Mouse (Mus musculus) spleen, postnatal 36 days (tissue): ENCODE measurements around the gene Mapk11.

Experiments
- DNase-seq, 2 experiments: peaks; one replicate each; pipeline ENCODE4 v3.0.0; 2022; ENCODE audit warnings: low spot score in 2 of 2, mixed read lengths in 1 of 2

The Mapk11 gene

DNA sequence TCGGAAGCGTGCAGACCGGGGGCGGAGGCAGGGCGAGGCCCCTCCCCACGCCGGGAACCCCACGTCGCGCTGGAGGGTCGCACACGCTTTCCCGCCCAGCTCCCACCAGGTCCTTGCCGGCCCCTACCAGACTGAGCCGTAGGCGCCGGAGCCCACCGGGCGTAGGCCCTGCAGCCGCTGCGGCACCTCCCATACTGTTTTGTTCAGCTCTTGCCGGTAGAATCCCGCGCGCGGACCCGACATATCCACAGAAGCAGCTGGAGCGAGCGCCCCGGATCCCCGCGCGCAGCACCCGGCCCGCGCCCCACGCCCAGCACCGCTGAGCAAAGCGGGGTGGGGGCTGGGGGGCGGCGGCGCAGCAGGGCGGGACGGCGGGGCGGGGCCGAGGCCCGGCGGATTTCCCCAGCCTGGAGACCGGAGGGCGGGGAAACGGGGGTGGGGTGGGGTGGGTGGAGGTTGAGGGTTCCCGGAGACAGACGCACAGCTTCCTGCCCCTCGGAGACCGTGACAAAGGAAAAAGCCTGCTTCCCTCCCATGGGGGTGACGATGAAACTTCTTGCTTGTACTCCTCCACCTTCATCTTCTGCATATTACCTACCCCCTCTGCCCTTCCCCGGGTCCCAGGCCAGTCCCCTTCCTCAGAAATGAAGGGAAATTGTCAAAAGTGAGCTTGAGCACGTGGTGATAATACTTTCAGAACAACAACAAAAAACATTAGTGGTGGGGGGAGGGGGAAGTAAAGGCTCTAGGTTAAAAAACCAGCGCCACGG is at the start of gene Mapk11:
Gene Mapk11 (minus strand): TSS at position 358 of the 770 bp plus-strand sequence.
- peak; percentile 60 to 65 for DNase-seq

DNA sequence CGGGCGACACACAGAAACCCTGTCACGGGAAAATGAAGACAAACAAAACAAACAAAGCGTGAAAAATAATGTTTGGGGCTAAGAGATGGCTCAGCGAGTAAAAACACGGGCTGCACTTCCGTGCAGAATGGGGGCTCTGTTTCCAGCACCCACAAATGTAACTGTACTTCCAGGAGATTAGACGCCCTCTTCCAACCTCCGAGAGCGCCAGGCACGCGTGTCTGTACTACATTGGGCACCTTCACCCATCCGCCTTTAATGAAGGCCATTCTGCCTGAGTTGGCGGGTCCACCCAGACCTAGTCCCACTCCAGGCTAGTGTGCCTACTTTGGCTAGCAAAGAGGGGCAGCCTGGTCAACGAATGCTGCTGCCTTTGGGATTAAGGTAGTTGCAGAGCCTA is 47.6 kb upstream of the Mapk11 start:
- DNase-seq = no peak

DNA sequence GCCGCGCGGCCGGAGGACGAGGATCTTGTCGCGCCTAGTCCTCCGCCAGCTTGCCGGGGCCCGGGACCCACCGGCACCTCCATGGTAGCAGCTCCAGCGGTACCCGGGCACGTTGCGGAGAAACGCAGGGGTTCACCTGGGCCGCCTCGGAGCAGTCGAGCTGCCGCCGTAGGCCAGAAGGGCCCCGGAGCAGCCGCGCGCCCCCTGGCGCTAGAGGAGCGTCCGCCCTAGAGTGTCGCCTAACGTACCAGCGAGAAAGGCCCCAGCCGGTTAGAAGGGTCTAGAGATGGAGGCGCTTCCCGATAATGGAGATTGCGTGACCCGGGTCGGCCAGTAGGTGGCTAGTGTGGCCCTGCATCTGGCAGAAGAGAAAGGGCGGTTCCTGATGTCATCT is 46.9 kb upstream of the Mapk11 start, which contains the start of gene Dennd6b:
Gene Dennd6b (minus strand): TSS at position 184 of the 394 bp plus-strand sequence.
- peak; percentile 97 to 98 for DNase-seq

DNA sequence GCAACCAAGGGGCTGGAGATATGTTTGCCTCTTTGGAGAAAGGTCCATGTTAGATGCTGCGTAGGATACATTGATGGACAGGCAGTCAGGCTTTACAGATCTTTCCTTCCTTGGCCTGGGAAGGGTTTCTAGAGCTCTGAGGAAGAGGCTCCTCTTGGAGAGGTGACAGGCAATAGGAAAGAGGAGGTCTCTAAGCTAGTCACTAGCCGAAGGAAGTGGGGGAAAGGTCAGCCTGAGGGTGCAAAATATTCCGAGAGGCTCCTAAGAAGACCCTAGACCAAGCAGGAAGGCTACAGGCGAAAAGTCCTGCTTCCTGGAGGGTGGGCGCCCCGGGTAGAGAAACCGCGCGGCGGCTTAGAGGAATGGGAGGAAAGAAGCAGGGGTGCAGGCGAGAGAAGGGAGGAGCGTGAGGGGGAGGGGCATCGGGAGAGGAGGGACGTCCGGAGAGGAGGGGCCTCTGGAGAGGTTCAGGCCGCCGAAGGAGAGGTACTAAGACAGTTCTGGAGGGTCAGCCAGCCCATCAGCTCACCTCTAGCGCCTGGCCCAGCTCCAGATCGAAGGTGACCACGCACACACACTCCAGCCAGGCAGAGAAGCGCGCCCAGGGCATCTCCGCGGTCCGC is 46.4 kb upstream of the Mapk11 start:
- peak; percentile 90 to 91 for DNase-seq

DNA sequence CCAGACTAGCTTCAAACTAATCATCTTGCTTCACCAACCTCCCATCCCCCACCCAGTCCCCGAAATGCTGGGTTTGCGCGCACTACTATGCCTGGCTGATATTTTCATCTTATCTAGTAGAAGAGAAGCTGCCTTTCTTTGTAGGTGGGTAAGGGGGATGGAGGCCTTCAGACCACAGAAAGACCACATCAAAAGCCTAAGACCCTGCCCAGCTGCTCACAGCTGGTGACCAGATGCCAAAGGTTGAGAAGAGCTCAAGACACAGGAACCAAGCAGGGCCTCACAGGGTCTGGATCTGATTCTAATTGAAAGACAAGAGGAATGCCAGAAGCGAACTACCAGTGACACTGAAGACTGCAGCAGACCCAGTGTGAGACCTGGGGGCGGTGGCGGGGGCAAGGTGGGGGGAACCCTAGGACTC is 45.8 kb upstream of the Mapk11 start:
- no peak for DNase-seq

DNA sequence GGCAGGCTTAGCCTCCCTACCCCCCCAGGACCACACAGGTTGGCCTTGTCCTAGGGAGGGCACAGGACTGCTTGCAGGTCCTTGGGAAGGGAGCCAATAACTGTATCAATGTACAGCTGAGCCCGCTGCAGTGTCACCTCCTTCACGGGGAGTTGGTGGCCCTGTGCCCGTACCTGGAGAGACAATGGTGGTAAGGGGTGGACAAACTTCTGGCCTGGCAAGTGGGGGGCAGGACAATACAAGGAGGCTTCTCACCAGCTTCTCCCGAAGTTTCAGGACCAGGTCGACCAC is 35.5 kb upstream of the Mapk11 start:
- no peak for DNase-seq

GRCm38 (mm10) chr15:89184141-89184936 is 34.9 kb upstream of the Mapk11 start:
- no peak for DNase-seq

GRCm38 (mm10) chr15:89182842-89183241 is 33.4 kb upstream of the Mapk11 start:
- no peak for DNase-seq

DNA sequence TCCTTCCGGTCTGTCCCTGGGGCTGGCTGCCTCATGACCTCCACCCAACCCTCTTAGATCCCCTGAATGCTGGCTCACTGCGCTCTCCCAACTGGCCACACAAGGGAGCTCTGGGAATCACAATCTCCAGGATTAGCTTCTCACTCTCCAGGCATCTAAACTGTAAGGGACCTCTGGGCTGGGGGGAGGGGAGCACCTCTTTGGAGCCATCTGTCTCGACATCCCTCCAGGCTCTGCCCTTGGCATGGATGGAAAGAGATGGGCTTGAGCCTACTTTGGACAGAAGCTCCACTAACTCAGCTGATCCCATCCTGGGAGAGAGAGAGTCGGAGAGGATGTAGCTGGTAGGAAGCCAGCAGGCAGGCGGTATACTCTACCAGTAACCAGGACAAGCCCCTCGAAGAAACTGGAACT is 32.9 kb upstream of the Mapk11 start:
- no peak for DNase-seq

GRCm38 (mm10) chr15:89181561-89182270 is 32.3 kb upstream of the Mapk11 start:
- no peak for DNase-seq

GRCm38 (mm10) chr15:89180571-89181229 is 31.3 kb upstream of the Mapk11 start, which contains the start of gene Plxnb2:
Plxnb2 (minus strand) TSS chr15:89180788.
- DNase-seq = peak; percentile 40 to 46

DNA sequence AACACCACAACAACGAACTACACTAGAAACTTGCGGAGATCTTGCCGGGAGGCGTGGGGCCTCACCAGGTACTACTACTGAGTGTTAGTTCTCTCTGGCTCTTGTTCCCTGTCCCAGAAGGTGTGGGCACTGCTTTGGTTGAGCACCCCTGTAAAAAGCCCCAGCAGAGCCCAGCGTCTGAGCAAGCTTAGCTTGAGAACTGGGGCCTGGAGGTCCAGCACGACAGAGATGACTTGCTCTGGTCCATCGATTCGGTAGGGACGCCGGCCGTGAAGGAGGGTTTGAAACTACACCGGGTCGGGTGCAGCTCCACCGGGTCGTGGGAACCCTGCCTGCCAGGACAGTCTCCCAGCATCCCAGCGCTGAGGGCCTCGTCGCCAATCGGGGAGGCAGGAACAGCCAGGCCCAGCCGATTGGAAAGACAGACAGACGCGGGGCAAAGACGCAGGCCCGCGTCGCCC is 30.7 kb upstream of the Mapk11 start:
- DNase-seq = no peak

DNA sequence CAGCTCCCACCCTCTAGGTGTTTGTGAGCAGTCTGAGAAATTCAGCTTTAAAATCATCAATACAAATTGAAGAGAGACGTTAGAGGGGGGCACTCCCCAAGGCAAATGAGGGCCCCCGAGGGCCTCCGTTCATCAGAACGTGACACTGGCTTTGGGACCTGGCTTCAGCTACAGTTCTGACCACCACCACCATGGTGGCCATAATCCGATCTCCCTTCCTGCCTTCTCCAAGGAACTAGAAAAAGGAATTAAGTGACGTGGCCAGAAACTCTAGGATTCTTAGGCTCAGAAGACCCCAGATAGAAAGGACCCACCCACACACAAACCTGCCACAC is 30.2 kb upstream of the Mapk11 start:
- DNase-seq = no peak

DNA sequence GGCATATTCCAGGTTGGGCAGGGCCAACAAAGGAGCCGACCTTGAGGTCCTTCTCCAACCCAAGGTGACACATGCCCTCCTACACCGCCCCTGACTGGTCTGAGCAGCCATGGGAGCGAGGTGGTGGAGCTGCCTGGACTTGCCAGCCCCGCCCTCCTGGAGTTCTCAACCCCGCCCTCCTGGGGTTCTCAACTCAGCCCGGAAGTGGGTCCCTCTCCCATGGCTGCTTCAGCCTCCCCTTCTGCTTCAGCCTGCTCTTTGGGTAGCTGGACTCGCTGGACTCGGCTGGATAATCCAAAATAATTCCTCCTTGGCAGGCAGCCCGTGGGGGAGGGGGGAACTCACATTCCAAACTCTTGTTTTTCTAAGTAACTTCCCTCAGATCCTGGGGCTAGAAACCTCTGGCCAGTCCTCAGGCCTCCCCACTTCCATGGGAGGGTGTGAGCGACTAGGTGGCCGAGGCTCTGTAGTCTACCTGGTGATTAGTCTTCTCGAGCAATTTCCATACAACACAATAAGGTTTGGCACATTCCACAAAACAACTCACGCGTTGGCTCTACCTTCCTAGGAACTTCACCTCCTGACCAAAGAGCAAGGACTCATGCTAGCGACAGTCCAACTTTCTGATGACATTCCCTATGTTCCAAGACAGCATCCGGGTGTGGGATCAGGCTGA is 29.7 kb upstream of the Mapk11 start:
- peak; percentile 41 to 51 for DNase-seq

DNA sequence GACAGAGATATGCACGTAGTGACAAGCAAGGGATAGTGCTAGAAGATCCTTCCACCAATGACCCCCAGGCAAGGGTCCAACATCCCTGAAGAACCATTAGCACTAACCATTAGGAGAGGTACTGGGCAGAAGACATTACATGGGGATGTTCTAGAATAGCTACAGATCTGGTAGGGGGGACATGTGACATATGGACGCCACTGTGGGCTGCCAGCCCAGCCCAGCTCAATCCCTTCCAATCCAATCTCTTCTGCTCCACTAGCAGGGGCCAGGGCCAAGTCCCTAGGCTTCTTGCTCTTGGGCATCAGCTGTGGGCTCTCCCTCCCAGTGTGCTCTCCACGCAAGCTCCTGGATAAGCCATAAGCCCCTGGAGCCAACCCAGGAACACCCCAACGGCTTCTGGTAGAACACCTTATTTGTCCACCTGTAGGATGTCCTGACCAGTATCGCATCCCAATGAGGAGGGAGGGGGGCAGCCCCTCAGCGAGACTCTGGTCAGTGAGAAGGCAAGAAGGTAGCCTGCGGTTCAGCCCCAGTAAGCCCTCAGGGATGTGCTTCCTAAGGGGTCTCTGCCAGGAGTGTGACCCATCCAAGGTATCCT is 28.9 kb upstream of the Mapk11 start:
- no peak for DNase-seq

DNA sequence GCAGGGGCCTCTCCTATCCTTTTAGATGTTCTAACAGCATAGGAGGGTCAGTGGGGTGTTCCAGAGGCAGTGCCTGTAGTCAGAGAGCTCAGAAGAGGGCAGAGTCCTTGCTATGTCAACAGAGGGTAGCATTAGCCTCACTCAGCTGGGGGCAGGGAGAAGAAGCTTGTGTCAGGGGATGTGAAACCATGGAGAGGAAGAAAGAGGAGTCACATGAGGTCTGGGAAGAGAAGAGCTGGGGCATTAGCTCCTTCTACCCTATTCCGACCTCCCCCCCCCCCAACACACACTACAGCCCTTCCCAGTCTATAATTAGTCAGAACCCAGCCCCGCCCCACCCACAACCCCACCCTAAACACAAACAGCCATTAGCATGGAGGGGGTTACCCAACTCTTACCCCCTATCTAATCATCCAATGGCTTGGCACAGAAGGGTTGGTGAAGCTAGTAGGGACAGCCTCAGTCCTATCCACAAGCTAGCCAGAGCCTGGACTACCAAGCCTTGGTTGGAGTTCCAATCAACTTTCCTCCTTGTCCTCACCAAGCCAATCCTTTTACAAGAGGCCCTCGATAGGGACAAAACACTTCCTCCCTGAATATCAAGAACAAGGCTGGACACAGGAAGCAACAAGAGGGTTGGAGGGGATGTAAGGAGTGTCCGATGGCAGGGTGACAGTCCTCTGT is 28.3 kb upstream of the Mapk11 start:
- peak; percentile 26 to 61 for DNase-seq

GRCm38 (mm10) chr15:89177121-89177520 is 27.7 kb upstream of the Mapk11 start:
- DNase-seq = peak; percentile 63 to 71

- DNase-seq = no peak
Measured at GRCm38 (mm10) chr15:89175411-89176155, 26.2 kb upstream of the Mapk11 start.

GRCm38 (mm10) chr15:89174889-89175339 is 25.5 kb upstream of the Mapk11 start:
- no peak for DNase-seq
